Mouse (Mus musculus) hindbrain, embryonic 11.5 days (tissue): ENCODE measurements around the gene Usp4. TPM values are rescaled to one million over a fixed set of nuclear protein-coding genes. Genes with fewer than 3 reads are reported as not detected.
"Not testable (repeated sequence)": the region's sequence is repeated elsewhere in the genome, so short reads cannot be mapped to it uniquely, and the experiment has no call there.

ENCODE experiments used
- ATAC-seq: fragments of 200-750 bp; cut with Nextera tagmentation; 2 replicates; pipeline ENCODE4 v1.8.0; 2017; ENCODE audit warnings: mild to moderate bottlenecking, moderate TSS enrichment, moderate library complexity; ENCODE audit not compliant: low FRiP score
- DNase-seq: peaks from one replicate; pipeline ENCODE4 v3.0.0-alpha.2; 2015; ENCODE audit warnings: low spot score
- H3K27ac ChIP-seq: fragments of 300-500 bp; sonication (generic); 2 replicates; pipeline ENCODE4 v1.5.1; 2014; ENCODE audit warnings: mild to moderate bottlenecking, low read depth, low read length
- H3K27me3 ChIP-seq: fragments of 300-500 bp; sonication (generic); 2 replicates; pipeline ENCODE4 v1.6.1; 2014; ENCODE audit warnings: mild to moderate bottlenecking, low read length, moderate library complexity, mixed read lengths; ENCODE audit not compliant: control insufficient read depth, insufficient read depth
- H3K36me3 ChIP-seq: fragments of 300-500 bp; sonication (generic); 2 replicates; pipeline ENCODE4 v1.6.1; 2014; ENCODE audit warnings: mild to moderate bottlenecking, low read length, moderate library complexity, mixed read lengths; ENCODE audit not compliant: control insufficient read depth, insufficient read depth
- H3K4me1 ChIP-seq: fragments of 300-500 bp; sonication (generic); replicated peaks from 2 replicates; pipeline ENCODE4 v1.6.1; 2014; ENCODE audit warnings: low read length, mixed read lengths; ENCODE audit not compliant: control insufficient read depth, insufficient read depth
- H3K4me2 ChIP-seq: fragments of 300-500 bp; sonication (generic); replicated peaks from 2 replicates; pipeline ENCODE4 v1.6.1; 2014; ENCODE audit warnings: mild to moderate bottlenecking, low read depth, low read length
- H3K4me3 ChIP-seq: fragments of 300-500 bp; sonication (generic); 2 replicates; pipeline ENCODE4 v1.5.1; 2014; ENCODE audit warnings: low read depth, low read length
- H3K9ac ChIP-seq: fragments of 300-500 bp; sonication (generic); 2 replicates; pipeline ENCODE4 v1.6.1; 2014; ENCODE audit warnings: low read depth, low read length
- H3K9me3 ChIP-seq: fragments of 300-500 bp; sonication (generic); 2 replicates; pipeline ENCODE4 v1.6.1; 2016; ENCODE audit warnings: low read length; ENCODE audit not compliant: control insufficient read depth
- WGBS: fragments of 180-500 bp; shearing (Covaris S2); extraction: QIAGEN DNeasy Blood & Tissue Kit; methylation state at CpG from one replicate; pipeline ENCODE4 v1.1.7; 2014; 5-methylcytosine and 5-hydroxymethylcytosine counted together
- polyA plus RNA-seq: library from polyadenylated mRNA; unstranded; fragments of >200 nt; fragmentation: Nextera tagmentation; extraction: Ambion mirVana; gene quantifications from 2 replicates; pipeline ENCODE4 v1.2.1, GENCODE M21; 2014

Gene Usp4
- polyA plus RNA-seq, 1 experiment from 2014 or later: 131 TPM

GRCm38 (mm10) chr9:108317572-108317971, 30.1 kb upstream of the Usp4 start:
- Histone ChIP-seq H3K4me2 (no peak overlapping the region), H3K9ac (no peak overlapping the region), H3K27ac (no peak overlapping the region), H3K36me3 (no peaks in the 10 kb centered on the region), H3K4me3 (no peak overlapping the region), H3K27me3 (no peaks in the 10 kb centered on the region), H3K4me1 (no peaks in the 10 kb centered on the region), H3K9me3 (no peaks in the 10 kb centered on the region)
- DNase-seq (no peak), ATAC-seq (no peak)
- 97% methylated on average over 3 of the region's 3 CpGs for WGBS

DNA sequence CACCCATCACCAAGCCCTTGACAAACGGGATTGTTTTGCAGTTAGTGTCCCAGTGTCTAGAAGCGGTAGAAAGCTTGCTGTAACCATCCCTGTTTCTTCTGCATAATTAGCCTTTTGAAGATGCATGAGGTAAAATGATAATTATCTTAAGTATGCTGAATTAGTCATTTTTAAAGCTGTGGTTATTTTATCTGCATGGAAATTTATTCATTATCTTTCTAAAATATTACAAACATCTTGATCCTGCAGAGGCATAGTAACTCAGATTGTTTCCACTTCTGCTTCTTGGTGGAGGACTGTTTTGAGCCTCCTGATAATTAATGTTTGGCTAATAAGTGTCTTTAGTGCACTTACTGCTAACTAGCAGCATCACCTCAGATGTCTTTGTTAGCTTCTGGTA, 29.2 kb upstream of the Usp4 start:
- no peaks in the 10 kb centered on the region for H3K9me3 ChIP-seq
- no peak overlapping the region for H3K9ac ChIP-seq
- no peaks in the 10 kb centered on the region for H3K27me3 ChIP-seq
- H3K27ac ChIP-seq: no peak overlapping the region
- 85% methylated on average over 2 of the region's 2 CpGs for WGBS
- no peaks in the 10 kb centered on the region for H3K36me3 ChIP-seq
- ATAC-seq (no peak), DNase-seq (no peak)
- no peaks in the 10 kb centered on the region for H3K4me1 ChIP-seq
- H3K4me2 ChIP-seq: no peak overlapping the region
- H3K4me3 ChIP-seq: no peak overlapping the region

DNA sequence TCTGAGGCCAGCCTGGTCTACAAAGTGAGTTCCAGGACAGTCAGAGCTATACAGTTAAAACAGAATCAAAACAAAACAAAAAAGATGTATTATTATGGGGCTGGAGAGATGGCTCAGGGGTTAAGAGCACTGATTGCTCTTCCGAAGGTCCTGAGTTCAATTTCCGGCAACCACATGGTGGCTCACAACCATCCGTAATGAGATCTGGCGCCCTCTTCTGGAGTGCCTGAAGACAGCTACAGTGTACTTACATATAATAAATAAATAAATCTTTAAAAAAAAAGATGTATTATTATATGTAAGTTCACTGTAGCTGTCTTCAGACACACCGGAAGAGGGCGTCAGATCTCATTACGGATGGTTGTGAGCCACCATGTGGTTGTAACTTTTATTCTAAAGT, 25.6 kb upstream of the Usp4 start:
- not testable (repeated sequence) for H3K4me1 ChIP-seq, H3K27me3 ChIP-seq, H3K9ac ChIP-seq, H3K4me3 ChIP-seq, H3K4me2 ChIP-seq, H3K27ac ChIP-seq, H3K9me3 ChIP-seq, ATAC-seq, DNase-seq, H3K36me3 ChIP-seq
- 91% methylated on average over 7 of the region's 7 CpGs for WGBS

GRCm38 (mm10) chr9:108324784-108325183, 22.9 kb upstream of the Usp4 start:
- H3K9me3 ChIP-seq: no peaks in the 10 kb centered on the region
- no peak overlapping the region for H3K27ac ChIP-seq
- no peak overlapping the region for H3K4me3 ChIP-seq
- DNase-seq (no peak), ATAC-seq (no peak)
- no peak overlapping the region for H3K9ac ChIP-seq
- no peaks in the 10 kb centered on the region for H3K27me3 ChIP-seq
- no peak overlapping the region for H3K4me2 ChIP-seq
- no peaks in the 10 kb centered on the region for H3K36me3 ChIP-seq
- H3K4me1 ChIP-seq: no peaks in the 10 kb centered on the region
- WGBS: 100% methylated on average over 1 of the region's 1 CpGs

GRCm38 (mm10) chr9:108325811-108326210, 21.8 kb upstream of the Usp4 start:
- H3K4me1 ChIP-seq: no peaks in the 10 kb centered on the region
- no peak overlapping the region for H3K4me2 ChIP-seq
- H3K4me3 ChIP-seq: no peak overlapping the region
- no peak overlapping the region for H3K9ac ChIP-seq
- no peaks in the 10 kb centered on the region for H3K27me3 ChIP-seq
- ATAC-seq: no peak
- no peak overlapping the region for H3K27ac ChIP-seq
- H3K36me3 ChIP-seq: 0 out of 2 replicates have a peak, but pooled peaks cover under 1% of the 10 kb centered on the region
- no peaks in the 10 kb centered on the region for H3K9me3 ChIP-seq
- DNase-seq: no peak
- WGBS: 95% methylated on average over 2 of the region's 2 CpGs

- H3K4me1 ChIP-seq: peaks cover 11% of the 10 kb centered on the region; the same call in 1 of the 2 replicates
- H3K4me3 ChIP-seq: no peak overlapping the region
- H3K36me3 ChIP-seq: peaks cover 2% of the 10 kb centered on the region; the same call in 1 of the 2 replicates
- H3K27ac ChIP-seq: peak overlapping the region; percentile 85
- no peak for ATAC-seq
- 70% methylated on average over 10 of the region's 10 CpGs for WGBS
- no peak overlapping the region; the same call in 1 of the 2 replicates for H3K4me2 ChIP-seq
- H3K9ac ChIP-seq: peak overlapping the region; percentile 95; the same call in 1 of the 2 replicates
- no peaks in the 10 kb centered on the region for H3K27me3 ChIP-seq
- no peaks in the 10 kb centered on the region for H3K9me3 ChIP-seq
- no peak for DNase-seq
Observed at GRCm38 (mm10) chr9:108337848-108338550, 9.7 kb upstream of the Usp4 start.

GRCm38 (mm10) chr9:108338551-108338885, 9.1 kb upstream of the Usp4 start:
- Histone ChIP-seq H3K9ac (peak overlapping the region; percentile 95), H3K27ac (peak overlapping the region; percentile 85), H3K36me3 (no peaks in the 10 kb centered on the region), H3K9me3 (no peaks in the 10 kb centered on the region), H3K4me3 (peak overlapping the region; percentile 81; the same call in 1 of the 2 replicates), H3K27me3 (no peaks in the 10 kb centered on the region), H3K4me1 (peaks cover 11% of the 10 kb centered on the region; the same call in 1 of the 2 replicates), H3K4me2 (peak overlapping the region; percentile 49)
- 38% methylated on average over 6 of the region's 6 CpGs for WGBS
- DNase-seq (peak; percentile 48), ATAC-seq (peak; percentile 20; the same call in 1 of the 2 replicates)

DNA sequence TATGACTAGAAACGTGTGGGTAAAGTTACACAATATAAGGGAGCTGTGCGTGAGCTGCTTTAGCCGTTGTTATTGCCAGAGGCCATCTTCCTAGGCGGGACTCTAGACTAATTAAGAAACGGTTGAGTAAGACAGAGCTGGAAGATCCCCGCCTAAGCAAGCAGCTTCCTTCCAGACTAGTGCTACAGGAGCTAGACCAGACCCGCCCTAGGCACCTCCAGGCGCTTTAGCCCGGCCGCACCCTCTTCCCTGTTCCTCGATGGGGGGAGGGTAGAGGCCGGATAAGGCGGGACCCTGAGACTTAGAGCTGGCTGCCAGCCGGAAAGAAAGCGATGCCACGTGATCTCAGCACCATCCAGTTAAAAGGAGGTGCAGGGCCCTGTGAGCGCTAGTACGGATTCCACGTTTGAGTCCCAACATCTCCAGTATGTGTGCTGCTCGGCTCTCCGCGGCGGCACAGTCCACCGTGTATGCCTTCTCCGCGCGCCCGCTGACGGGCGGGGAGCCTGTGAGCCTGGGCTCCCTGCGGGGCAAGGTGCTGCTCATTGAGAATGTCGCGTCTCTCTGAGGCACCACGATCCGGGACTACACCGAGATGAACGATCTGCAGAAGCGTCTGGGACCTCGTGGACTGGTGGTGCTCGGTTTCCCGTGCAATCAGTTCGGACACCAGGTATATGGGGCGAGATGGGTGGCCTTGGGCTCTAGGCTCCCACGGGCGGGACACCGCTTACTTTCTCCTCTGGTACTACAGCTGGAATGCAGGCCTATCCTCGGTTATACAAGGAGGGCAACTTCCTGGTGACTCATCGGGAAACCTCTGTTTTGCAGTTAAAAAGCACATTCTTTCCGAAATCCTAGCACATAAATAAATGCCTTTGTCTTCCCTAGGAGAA, 8.5 kb upstream of the Usp4 start, which contains the start of gene Gpx1:
Gene Gpx1, plus strand, starts transcription at position 18 of the 896 bp plus-strand sequence.
- Histone ChIP-seq H3K4me3 (peak within 1 kb of the TSS; percentile 81), H3K9ac (peak within 1 kb of the TSS; percentile 95), H3K27ac (peak within 1 kb of the TSS; percentile 85), H3K4me2 (peak within 1 kb of the TSS; percentile 49), H3K4me1 (peaks cover 11% of the 10 kb centered on the region; the same call in 1 of the 2 replicates), H3K36me3 (no peaks in the 10 kb centered on the region), H3K9me3 (no peaks in the 10 kb centered on the region), H3K27me3 (no peaks in the 10 kb centered on the region)
- peak; percentile 96 for ATAC-seq
- 1% methylated on average over 49 of the region's 49 CpGs for WGBS
- DNase-seq: peak; percentile 92
